Mouse (Mus musculus): ENCODE measurements around the gene Nhp2. TPM values are rescaled to one million over a fixed set of nuclear protein-coding genes. Genes with fewer than 3 reads are reported as not detected.

The Nhp2 gene
- total RNA-seq, 2 experiments from 2014 or later = 41.7 to 48.2 TPM

DNA sequence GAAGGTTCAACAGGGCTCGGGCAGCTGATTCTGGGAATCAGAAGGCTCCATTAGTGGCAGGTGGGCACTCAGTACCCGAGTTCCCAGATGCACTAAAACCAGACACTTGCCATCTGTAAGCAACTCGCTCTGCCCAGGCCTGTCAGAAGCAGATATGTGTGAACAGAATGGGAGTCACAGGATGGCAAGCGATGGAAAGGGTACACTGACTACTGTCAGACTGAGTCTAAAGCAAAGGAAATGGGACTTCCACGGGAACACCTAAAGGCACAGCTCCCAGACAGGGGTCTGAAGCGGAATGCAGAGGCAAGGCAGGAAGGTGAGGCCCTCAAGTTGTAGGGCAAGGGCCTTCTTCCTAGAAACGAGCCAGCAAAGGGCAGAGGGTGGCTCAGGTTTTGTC is 26.7 kb downstream of the Nhp2 start:
- H3K27ac ChIP-seq = peak overlapping the region; percentile 70
- H3K4me3 ChIP-seq = no peak overlapping the region
- no peak for TF ChIP-seq CTCF (conservative IDR thresholded peaks at IDR 0.05)
- no peak for DNase-seq (ENCODE audit: low spot score in 2 of 2)

- TF ChIP-seq CTCF (conservative IDR thresholded peaks at IDR 0.05) = no peak
- peak in 1 of 2 experiments; percentile 16 for DNase-seq (ENCODE audit: low spot score in 2 of 2)
- no peak overlapping the region; the same call in 1 of the 2 replicates for H3K4me3 ChIP-seq
- peak overlapping the region; percentile 70 for H3K27ac ChIP-seq
Observed at GRCm38 (mm10) chr11:51646751-51647667, 27.5 kb downstream of the Nhp2 start.

DNA sequence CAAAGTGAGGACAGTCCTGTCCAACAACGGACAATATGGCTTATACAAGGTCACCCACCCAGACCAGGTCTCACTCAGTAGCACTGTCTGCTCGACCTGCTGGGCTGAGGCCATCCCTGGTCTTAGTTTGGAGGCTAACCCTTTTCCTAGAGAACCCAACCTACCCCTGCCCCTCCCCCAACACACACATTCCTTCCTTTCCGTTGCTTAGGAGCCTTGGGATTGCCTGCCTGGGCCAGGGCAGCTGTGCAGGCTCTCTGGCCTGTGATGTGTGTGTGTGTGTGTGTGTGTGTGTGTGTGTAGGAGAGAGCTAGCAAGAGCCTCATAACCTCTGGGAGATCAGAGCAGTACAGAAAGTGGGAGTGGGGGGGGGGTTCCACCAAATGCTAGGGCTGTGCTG is 29.0 kb downstream of the Nhp2 start:
- DNase-seq (ENCODE audit: low spot score in 2 of 2) = no peak
- Histone ChIP-seq H3K4me3 (no peak overlapping the region), H3K27ac (peak overlapping the region; percentile 51; the same call in 1 of the 2 replicates)
- TF ChIP-seq CTCF (conservative IDR thresholded peaks at IDR 0.05) = no peak

DNA sequence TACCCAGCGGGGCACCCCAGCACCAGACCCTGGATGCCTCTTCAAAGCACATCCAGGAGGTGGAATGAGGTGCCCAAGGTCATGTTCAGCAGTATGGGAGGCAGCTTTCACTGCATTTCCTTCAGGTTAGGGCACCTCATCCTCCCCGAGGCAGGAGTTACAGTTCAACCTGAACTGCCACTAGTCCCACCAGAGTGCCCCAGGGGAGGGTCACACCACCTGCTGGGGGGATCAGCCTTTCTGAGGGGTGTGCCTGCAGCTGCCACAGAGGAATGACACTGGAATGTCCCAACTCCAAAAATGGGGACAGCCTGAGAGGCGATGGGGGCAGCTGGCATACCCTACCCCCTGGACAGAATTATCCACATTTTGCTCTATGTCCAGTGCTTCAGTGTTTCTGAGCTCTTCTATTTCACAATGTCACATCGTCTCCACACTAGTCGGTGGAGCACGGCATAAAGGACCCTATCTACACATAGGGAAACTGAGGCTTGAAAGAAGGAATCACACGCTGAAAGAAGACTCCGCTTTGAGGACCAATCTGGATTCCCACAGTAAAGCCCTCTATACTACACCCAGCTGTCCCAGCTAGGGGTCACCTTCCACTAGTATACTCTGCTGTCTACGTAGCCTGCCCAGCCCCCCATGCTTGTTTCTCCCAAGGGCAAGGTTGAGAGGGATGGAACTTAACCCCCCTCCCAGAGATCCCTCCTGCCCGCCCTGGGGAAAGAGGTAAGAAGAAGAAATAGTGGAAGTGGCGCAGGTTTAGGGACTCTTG is 29.8 kb downstream of the Nhp2 start:
- no peak for DNase-seq (ENCODE audit: low spot score in 2 of 2)
- TF ChIP-seq CTCF (conservative IDR thresholded peaks at IDR 0.05) = 0 out of 2 replicates have a peak, but pooled peaks have one; percentile 2
- H3K27ac ChIP-seq = peak overlapping the region; percentile 82; the same call in 1 of the 2 replicates

DNA sequence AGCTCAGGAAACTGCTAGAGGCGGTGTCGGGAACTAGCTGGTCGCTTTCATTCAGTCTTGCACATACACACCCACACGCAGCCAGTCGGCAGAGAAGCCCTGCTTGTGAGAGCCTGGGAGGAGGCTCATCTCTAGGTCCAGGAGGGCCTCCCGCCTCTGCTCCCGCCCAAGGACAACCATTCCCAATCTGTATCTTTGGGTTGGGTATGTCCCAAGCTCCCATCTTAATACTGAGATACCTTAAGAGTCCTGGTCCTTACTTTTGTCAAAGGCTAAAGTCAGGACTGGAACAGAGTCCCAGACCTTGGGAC is 30.3 kb downstream of the Nhp2 start:
- H3K4me3 ChIP-seq = peak overlapping the region; percentile 74
- peak overlapping the region; percentile 82 for H3K27ac ChIP-seq
- no peak for TF ChIP-seq CTCF (conservative IDR thresholded peaks at IDR 0.05)
- DNase-seq (ENCODE audit: low spot score in 2 of 2) = peak in 1 of 2 experiments; percentile 16

More for the DNA sequence above, 29.8 kb downstream of the Nhp2 start:
- H3K4me3 ChIP-seq = peak overlapping the region; percentile 74

DNA sequence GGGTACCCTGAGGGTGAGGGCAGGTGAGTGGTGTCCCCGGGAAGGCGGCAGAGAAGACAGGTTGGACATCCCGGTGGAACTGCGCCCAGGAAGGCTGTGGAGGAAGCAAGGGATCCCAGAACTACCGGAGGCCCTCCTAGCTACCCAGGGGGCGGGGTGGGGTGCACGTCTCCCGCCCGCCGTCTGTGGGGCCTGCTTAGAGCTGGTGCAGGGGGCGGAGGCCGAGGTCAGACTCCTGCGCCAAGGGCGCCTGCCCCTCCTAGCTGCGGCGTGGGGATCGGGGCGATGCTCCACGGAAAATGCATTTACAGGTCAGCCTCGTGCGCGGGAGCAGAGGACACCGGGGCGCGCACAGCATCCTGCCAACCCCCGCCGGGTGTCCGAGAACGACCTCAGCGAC is 30.7 kb downstream of the Nhp2 start:
- no peak for DNase-seq (ENCODE audit: low spot score in 2 of 2)
- peak overlapping the region; percentile 82 for H3K27ac ChIP-seq
- TF ChIP-seq CTCF (conservative IDR thresholded peaks at IDR 0.05) = no peak
- peak overlapping the region; percentile 74 for H3K4me3 ChIP-seq

- DNase-seq (ENCODE audit: low spot score in 2 of 2) = peak in 1 of 2 experiments; percentile 32
- peak within 1 kb of the TSS; percentile 82 for H3K27ac ChIP-seq
- no peak; the same call in 1 of the 2 replicates for TF ChIP-seq CTCF (conservative IDR thresholded peaks at IDR 0.05)
- peak within 1 kb of the TSS; percentile 74 for H3K4me3 ChIP-seq
Observed at GRCm38 (mm10) chr11:51650691-51651515, 31.4 kb downstream of the Nhp2 start, which contains the start of the genes N4bp3 and D930048N14Rik. TSS of gene N4bp3 (minus strand) at chr11:51650842. TSS of gene D930048N14Rik (plus strand) at chr11:51650954.

DNA sequence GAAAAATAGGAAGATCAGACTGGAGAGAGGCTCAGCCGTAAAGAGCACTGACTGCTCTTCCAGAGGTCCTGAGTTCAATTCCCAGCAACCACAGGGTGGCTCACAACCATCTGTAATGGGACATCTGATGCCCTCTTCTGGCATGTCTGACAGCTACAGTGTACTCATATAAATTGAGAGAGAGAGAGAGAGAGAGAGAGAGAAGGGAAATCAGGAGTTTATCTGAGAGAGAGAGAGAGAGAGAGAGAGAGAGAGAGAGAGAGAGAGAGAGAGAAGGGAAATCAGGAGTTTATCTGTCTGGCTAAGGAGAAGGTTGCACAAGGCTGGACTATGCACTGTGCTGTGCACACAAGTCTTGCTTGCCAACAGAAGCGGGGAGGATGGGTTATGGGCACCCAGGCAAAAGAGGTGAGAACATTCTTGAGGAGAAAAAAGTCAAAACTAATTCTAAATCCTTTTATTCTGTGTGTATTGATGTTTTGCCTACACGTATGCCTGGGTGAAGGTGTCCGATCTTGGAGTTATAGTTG is 33.4 kb downstream of the Nhp2 start:
- H3K4me3 ChIP-seq = no peak overlapping the region
- DNase-seq (ENCODE audit: low spot score in 2 of 2) = no peak
- peak; percentile 17; the same call in 1 of the 2 replicates for TF ChIP-seq CTCF (conservative IDR thresholded peaks at IDR 0.05)
- H3K27ac ChIP-seq = no peak overlapping the region

DNA sequence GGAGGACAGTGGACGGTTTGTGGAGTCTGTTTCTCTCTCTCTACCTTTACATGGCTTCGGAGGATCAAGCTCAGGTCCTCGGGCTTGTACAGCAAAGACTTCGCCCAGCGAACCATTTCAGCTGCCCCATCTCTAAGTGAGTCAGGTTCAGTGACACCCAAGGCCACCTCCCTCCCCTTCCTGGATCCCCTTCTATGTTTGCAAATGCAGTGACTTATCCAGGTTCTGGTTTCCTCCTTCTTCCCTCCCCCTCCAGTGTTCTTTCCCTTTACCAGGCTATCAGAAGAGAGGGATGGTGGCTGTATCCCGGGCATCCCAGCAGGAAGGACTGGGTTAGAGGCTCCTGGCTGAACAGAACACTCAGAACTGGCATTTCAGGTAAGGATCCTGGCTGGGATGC is 34.2 kb downstream of the Nhp2 start:
- Histone ChIP-seq H3K27ac (no peak overlapping the region), H3K4me3 (no peak overlapping the region)
- DNase-seq (ENCODE audit: low spot score in 2 of 2) = no peak

DNA sequence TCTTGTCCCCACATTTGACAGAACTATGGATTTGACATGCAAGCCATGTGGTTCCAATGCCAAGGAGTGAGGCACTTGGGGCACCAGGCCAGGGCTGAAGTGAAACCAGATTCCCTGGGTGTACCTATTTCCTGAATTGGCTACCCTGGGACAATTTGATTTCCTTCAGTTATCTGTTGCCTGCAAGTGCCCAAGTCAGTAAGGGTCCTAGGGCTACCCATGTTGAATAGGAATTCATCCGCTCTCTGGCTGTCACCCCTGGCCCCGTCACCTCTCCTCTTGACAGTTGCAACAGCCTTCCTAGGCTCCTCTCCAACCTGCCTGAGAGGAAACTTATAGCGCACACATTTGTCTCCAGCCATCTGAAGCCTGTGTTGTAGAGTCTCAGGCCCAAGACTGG is 35.4 kb downstream of the Nhp2 start:
- TF ChIP-seq CTCF (conservative IDR thresholded peaks at IDR 0.05) = no peak
- no peak for DNase-seq (ENCODE audit: low spot score in 2 of 2)
- H3K4me3 ChIP-seq = no peak overlapping the region
- H3K27ac ChIP-seq = no peak overlapping the region

More for the DNA sequence above, 34.2 kb downstream of the Nhp2 start:
- no peak for TF ChIP-seq CTCF (conservative IDR thresholded peaks at IDR 0.05)

DNA sequence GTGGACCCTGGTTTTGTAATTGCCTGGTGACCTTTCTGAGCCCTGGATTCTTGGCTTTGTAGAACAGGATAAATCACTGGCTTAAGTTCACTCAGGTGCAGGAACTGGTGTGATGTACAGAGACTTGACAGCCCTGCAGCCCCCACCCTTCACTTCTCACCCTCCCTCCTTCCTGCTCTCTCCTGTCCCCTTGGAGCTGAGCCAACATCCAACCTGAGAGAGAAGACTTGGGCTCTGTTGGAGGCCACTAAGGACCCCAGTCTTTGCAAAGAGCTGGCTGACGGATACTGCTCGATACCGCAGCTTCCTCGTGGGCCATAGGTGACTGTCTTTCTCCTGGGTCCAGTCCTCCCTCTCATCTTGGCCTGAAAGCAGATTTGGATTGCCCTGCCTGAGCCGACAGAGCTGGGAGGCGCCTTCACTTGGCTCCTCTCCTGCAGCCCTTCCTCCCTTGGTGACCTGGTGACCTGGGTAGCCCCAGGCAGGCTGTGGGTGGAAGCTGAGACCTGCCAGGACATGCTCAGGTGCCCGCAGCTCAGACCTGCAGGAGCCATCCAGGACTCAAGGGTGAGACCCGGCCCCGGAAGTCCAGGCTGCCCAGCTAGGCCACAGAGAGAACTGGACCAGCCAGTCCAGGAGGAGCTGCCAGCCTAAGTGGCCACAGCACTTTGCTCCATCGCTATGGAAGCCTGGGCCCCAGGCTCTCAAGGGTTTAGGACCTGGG is 37.4 kb downstream of the Nhp2 start:
- no peak overlapping the region for H3K27ac ChIP-seq
- H3K4me3 ChIP-seq = no peak overlapping the region
- no peak for TF ChIP-seq CTCF (conservative IDR thresholded peaks at IDR 0.05)
- DNase-seq (ENCODE audit: low spot score in 2 of 2) = no peak
